Mouse (Mus musculus) testis, adult 2 months (tissue): ENCODE measurements around the gene Rfx7.

ENCODE experiments used
- CTCF ChIP-seq: fragments of 200-500 bp; IDR thresholded peaks from 2 replicates; pipeline ENCODE4 v1.5.1; 2012; ENCODE audit warnings: low read depth, mild to moderate bottlenecking, inconsistent platforms, low read length, moderate library complexity; ENCODE audit not compliant: control insufficient read depth, insufficient read depth, insufficient replicate concordance
- POLR2A ChIP-seq: fragments of 200-500 bp; IDR thresholded peaks from 2 replicates; pipeline ENCODE4 v1.6.1; 2012; ENCODE audit warnings: low read depth, mild to moderate bottlenecking, inconsistent platforms, low read length, moderate library complexity; ENCODE audit not compliant: control insufficient read depth

GRCm38 (mm10) chr9:72613884-72614283, 81.8 kb downstream of the Rfx7 start:
- TF ChIP-seq CTCF (no peak), POLR2A (no peak)
